Mouse (Mus musculus): ENCODE measurements around the gene Tnpo3.

DNA sequence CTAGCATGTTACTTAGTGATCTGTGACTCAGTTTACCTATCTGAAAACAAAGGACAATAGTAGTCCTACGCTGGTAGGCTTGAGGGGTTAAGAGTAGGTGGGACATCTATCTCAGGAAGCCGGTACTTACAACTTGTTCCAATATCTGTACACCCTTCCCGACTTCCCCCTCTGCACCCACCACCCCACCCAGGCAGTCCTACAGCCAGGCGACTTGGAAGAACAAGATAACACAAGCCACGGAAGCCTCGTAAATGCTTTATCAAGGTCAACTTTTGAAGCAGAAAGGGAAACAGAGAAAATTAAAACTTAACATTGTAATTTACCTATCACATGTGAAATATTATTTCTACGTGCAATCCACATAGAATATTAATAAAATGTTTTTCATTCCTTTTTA lies 109.5 kb downstream of the Tnpo3 start:
- TF ChIP-seq CTCF (IDR thresholded peaks at IDR 0.05; ENCODE audit: borderline replicate concordance, insufficient read depth, low read depth, low read length) (no peak), POLR2A (IDR thresholded peaks at IDR 0.05; ENCODE audit: borderline replicate concordance, insufficient read depth, low read length) (no peak)

Measured in cerebellum, adult 2 months (tissue).